Mouse (Mus musculus): ENCODE measurements at regions not wholly inside any gene's neighbourhood (a gene's known extent, or its start where the extent isn't known, plus 50 kb on each side); places are given as distances from the start of the nearest gene placed in this dataset.

DNA sequence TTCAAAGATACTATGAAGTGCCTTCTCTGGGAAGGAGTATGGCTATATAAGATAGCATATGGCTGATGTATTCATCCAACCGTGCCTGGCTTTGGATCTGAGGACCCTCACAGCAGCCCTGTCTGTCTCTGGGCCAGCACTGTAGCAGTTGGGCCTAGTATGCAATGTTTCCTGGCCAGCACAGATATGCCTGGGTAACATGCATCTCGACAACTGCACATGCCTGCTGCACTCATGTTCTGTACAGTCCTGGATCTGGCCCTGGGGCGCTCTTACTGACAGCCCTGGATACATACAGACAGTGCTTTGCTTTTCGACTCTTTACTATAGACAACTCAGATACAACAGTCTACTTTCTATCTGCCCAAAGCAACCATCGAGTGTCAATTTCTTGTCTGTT is 197.3 kb downstream of the Stk31 start:
- DNase-seq (ENCODE audit: low read depth in 3 of 3, low spot score in 3 of 3), result no peak
- ATAC-seq (ENCODE audit: insufficient read depth), result no peak
- 59% methylated on average over 5 of the region's 5 CpGs for WGBS (ENCODE audit: insufficient replicate concordance)
- Histone ChIP-seq H3K9me3 (ENCODE audit: control insufficient read depth, low read length) (no peaks in the 10 kb centered on the region), H3K27me3 (ENCODE audit: control insufficient read depth, insufficient read depth, low read length) (no peaks in the 10 kb centered on the region), H3K4me2 (ENCODE audit: low read depth) (no peak overlapping the region), H3K4me3 (ENCODE audit: insufficient read depth in 1 of 2, low read depth in 2 of 2, low read length in 2 of 2) (no peak overlapping the region), H3K36me3 (replicated peaks; ENCODE audit: control insufficient read depth, insufficient read depth, low read depth) (no peaks in the 10 kb centered on the region), H3K4me1 (replicated peaks; ENCODE audit: control insufficient read depth in 2 of 2, insufficient read depth in 2 of 2, low read length in 1 of 2) (no peaks in the 10 kb centered on the region), H3K9ac (replicated peaks) (no peak overlapping the region), H3K27ac (no peak overlapping the region)
- TF ChIP-seq CTCF (IDR thresholded peaks at IDR 0.05; ENCODE audit: low read depth), result no peak
- TF ChIP-seq EP300 (IDR thresholded peaks at IDR 0.05; ENCODE audit: low read depth), result no peak

DNA sequence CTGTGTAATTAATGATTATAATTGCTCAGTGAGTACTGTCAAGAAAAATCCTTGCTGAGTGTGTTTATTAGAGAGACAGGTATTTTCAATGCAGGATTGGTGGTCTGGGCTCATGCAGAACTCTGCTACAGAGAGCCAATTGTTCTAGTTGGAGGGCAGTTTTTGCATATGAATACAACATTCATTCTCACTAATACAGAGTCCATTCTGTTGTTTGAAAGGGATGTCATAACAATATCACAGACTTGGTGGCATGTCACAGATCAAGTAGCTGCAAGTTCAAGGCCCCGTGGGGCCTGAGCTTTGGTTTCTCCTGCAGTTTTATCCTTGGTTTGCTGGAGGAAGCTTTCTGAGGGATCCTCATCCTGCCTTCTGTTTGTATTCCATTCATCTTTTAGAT is 207.8 kb downstream of the Stk31 start:
- H3K4me2 ChIP-seq (ENCODE audit: low read depth), result no peak overlapping the region
- H3K36me3 ChIP-seq (replicated peaks; ENCODE audit: control insufficient read depth, insufficient read depth, low read depth), result no peaks in the 10 kb centered on the region
- no peak overlapping the region for H3K9ac ChIP-seq (replicated peaks)
- no peaks in the 10 kb centered on the region for H3K9me3 ChIP-seq (ENCODE audit: control insufficient read depth, low read length)
- TF ChIP-seq EP300 (IDR thresholded peaks at IDR 0.05; ENCODE audit: low read depth) (no peak), CTCF (IDR thresholded peaks at IDR 0.05; ENCODE audit: low read depth) (no peak)
- no peaks in the 10 kb centered on the region for H3K27me3 ChIP-seq (ENCODE audit: control insufficient read depth, insufficient read depth, low read length)
- no peak overlapping the region for H3K27ac ChIP-seq
- no peaks in the 10 kb centered on the region for H3K4me1 ChIP-seq (replicated peaks; ENCODE audit: control insufficient read depth in 2 of 2, insufficient read depth in 2 of 2, low read length in 1 of 2)
- DNase-seq (ENCODE audit: low read depth in 3 of 3, low spot score in 3 of 3) (no peak), ATAC-seq (ENCODE audit: insufficient read depth) (no peak)
- WGBS (ENCODE audit: insufficient replicate concordance), result 50% methylated on average over 1 of the region's 1 CpGs
- no peak overlapping the region for H3K4me3 ChIP-seq (ENCODE audit: insufficient read depth in 1 of 2, low read depth in 2 of 2, low read length in 2 of 2)

DNA sequence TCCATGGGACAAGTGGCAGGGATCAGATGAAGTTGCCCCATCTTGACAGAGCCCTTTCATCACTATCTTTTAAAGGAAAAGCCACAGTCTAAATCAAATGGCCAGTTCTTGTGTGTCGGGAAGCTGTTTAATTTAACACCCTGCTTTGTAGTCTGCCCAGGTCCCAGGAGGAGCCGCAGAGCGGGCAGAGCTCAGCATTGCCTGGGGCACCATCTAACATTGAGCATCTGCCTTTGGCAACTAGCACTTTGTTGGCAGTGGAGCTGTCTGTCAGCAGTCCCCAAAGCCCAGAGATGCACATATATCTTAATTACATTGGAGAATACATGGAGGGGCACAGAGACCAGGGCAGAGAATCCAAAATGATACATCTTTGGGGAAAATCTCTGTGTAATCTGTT is 208.4 kb downstream of the Stk31 start:
- no peaks in the 10 kb centered on the region for H3K27me3 ChIP-seq (ENCODE audit: control insufficient read depth, insufficient read depth, low read length)
- H3K4me2 ChIP-seq (ENCODE audit: low read depth), result no peak overlapping the region
- no peak for DNase-seq (ENCODE audit: low read depth in 3 of 3, low spot score in 3 of 3)
- no peak overlapping the region for H3K4me3 ChIP-seq (ENCODE audit: insufficient read depth in 1 of 2, low read depth in 2 of 2, low read length in 2 of 2)
- 62% methylated on average over 3 of the region's 3 CpGs for whole genome bisulfite sequencing (ENCODE audit: insufficient replicate concordance)
- H3K9ac ChIP-seq (replicated peaks), result no peak overlapping the region
- TF ChIP-seq CTCF (IDR thresholded peaks at IDR 0.05; ENCODE audit: low read depth) (no peak), EP300 (IDR thresholded peaks at IDR 0.05; ENCODE audit: low read depth) (no peak)
- no peaks in the 10 kb centered on the region for H3K4me1 ChIP-seq (replicated peaks; ENCODE audit: control insufficient read depth in 2 of 2, insufficient read depth in 2 of 2, low read length in 1 of 2)
- no peak overlapping the region for H3K27ac ChIP-seq
- H3K36me3 ChIP-seq (replicated peaks; ENCODE audit: control insufficient read depth, insufficient read depth, low read depth), result no peaks in the 10 kb centered on the region
- ATAC-seq (ENCODE audit: insufficient read depth), result no peak
- H3K9me3 ChIP-seq (ENCODE audit: control insufficient read depth, low read length), result no peaks in the 10 kb centered on the region

DNA sequence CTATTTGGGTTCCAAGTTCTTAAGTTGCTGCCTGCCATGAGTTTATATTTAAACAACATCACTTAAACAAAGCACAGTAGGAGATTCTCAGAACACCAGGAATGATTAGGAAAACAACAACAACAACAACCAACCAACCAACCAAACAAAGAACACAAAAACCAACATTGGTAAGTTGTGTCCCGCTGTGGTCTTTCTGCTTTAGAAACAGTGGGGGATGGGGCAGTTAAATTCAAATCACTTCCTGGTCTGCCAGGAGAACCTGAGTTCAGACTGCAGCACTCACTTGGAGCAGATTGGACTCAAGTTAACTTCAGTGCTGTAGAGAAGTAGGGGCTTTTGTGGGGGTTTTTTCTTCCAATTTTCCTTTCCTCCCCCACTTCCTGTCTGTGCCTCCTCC is 210.6 kb downstream of the Stk31 start:
- Histone ChIP-seq H3K36me3 (replicated peaks; ENCODE audit: control insufficient read depth, insufficient read depth, low read depth) (no peaks in the 10 kb centered on the region), H3K27me3 (ENCODE audit: control insufficient read depth, insufficient read depth, low read length) (no peaks in the 10 kb centered on the region), H3K9ac (replicated peaks) (no peak overlapping the region), H3K4me1 (replicated peaks; ENCODE audit: control insufficient read depth in 2 of 2, insufficient read depth in 2 of 2, low read length in 1 of 2) (no peaks in the 10 kb centered on the region), H3K4me2 (ENCODE audit: low read depth) (no peak overlapping the region), H3K27ac (no peak overlapping the region), H3K4me3 (ENCODE audit: insufficient read depth in 1 of 2, low read depth in 2 of 2, low read length in 2 of 2) (no peak overlapping the region), H3K9me3 (ENCODE audit: control insufficient read depth, low read length) (no peaks in the 10 kb centered on the region)
- TF ChIP-seq CTCF (IDR thresholded peaks at IDR 0.05; ENCODE audit: low read depth), result no peak
- TF ChIP-seq EP300 (IDR thresholded peaks at IDR 0.05; ENCODE audit: low read depth), result no peak
- ATAC-seq (ENCODE audit: insufficient read depth) (no peak), DNase-seq (ENCODE audit: low read depth in 3 of 3, low spot score in 3 of 3) (no peak)
- 0% methylated on average over 1 of the region's 1 CpGs for WGBS (ENCODE audit: insufficient replicate concordance)

DNA sequence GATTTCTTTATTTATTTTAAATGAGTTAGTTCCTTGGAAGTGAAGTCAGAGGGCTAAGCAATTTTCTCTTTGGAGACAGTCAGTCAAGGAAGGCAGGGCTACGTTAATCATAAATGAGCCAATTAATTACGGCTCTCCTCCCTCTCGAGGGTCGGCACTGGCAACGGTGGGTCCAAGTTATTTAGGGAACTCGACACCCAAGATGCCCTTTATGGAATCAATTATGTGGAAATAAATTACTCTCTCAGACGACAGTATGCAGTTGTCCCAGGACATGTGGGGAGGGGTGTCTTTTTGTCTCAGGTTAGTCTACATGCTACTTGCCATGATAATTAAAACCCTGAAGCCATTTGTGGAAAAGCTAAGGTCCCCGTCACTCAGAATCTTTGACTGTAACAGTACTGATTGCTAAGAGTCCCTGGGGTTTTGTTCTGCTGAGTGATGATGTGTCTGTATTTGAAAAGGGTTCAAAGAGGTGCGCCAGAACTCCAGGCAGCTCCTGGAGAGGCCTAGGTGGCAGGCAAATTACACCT is 211.3 kb downstream of the Stk31 start:
- DNase-seq (ENCODE audit: low read depth in 3 of 3, low spot score in 3 of 3) (no peak), ATAC-seq (ENCODE audit: insufficient read depth) (no peak)
- no peaks in the 10 kb centered on the region for H3K27me3 ChIP-seq (ENCODE audit: control insufficient read depth, insufficient read depth, low read length)
- no peaks in the 10 kb centered on the region for H3K4me1 ChIP-seq (replicated peaks; ENCODE audit: control insufficient read depth in 2 of 2, insufficient read depth in 2 of 2, low read length in 1 of 2)
- no peak overlapping the region for H3K4me2 ChIP-seq (ENCODE audit: low read depth)
- H3K27ac ChIP-seq, result no peak overlapping the region
- H3K9ac ChIP-seq (replicated peaks), result no peak overlapping the region
- WGBS (ENCODE audit: insufficient replicate concordance), result 56% methylated on average over 9 of the region's 9 CpGs
- H3K36me3 ChIP-seq (replicated peaks; ENCODE audit: control insufficient read depth, insufficient read depth, low read depth), result no peaks in the 10 kb centered on the region
- no peaks in the 10 kb centered on the region for H3K9me3 ChIP-seq (ENCODE audit: control insufficient read depth, low read length)
- TF ChIP-seq CTCF (IDR thresholded peaks at IDR 0.05; ENCODE audit: low read depth), result no peak
- no peak for TF ChIP-seq EP300 (IDR thresholded peaks at IDR 0.05; ENCODE audit: low read depth)
- no peak overlapping the region for H3K4me3 ChIP-seq (ENCODE audit: insufficient read depth in 1 of 2, low read depth in 2 of 2, low read length in 2 of 2)

Data from liver, embryonic 14.5 days (tissue).